Mouse (Mus musculus) liver, adult 2 months (tissue): ENCODE measurements at regions not wholly inside any gene's neighbourhood (a gene's known extent, or its start where the extent isn't known, plus 50 kb on each side); places are given as distances from the start of the nearest gene placed in this dataset.

Experiments used
- DNase-seq: peaks from one replicate; pipeline ENCODE4 v3.0.0-alpha.2; 2011; ENCODE audit warnings: low read depth, low spot score; ENCODE audit errors: extremely low read depth
- H3K27ac ChIP-seq: fragments of 200-500 bp; replicated peaks from 2 replicates; pipeline ENCODE4 v1.5.1; 2012; ENCODE audit warnings: low read depth, mild to moderate bottlenecking, control low read depth, inconsistent platforms, low read length; ENCODE audit not compliant: insufficient read depth
- H3K27me3 ChIP-seq: fragments of 200-500 bp; 2 replicates; pipeline ENCODE4 v1.6.1; 2012; ENCODE audit warnings: mild to moderate bottlenecking, moderate library complexity, low read length, inconsistent platforms; ENCODE audit not compliant: control insufficient read depth, insufficient read depth
- H3K36me3 ChIP-seq: fragments of 200-500 bp; 2 replicates; pipeline ENCODE4 v1.6.1; 2012; ENCODE audit warnings: low read length, inconsistent platforms; ENCODE audit not compliant: control insufficient read depth, insufficient read depth
- H3K4me1 ChIP-seq: fragments of 200-500 bp; 2 replicates; pipeline ENCODE4 v1.6.1; 2011; ENCODE audit warnings: low read length; ENCODE audit not compliant: control insufficient read depth, insufficient read depth
- H3K4me3 ChIP-seq: fragments of 200-500 bp; 2 replicates; pipeline ENCODE4 v1.5.1; 2011; ENCODE audit warnings: low read depth, mild to moderate bottlenecking, control low read depth, low read length, moderate library complexity; ENCODE audit not compliant: insufficient read depth
- H3K79me2 ChIP-seq: fragments of 200-500 bp; 2 replicates; pipeline ENCODE4 v1.6.1; 2012; ENCODE audit warnings: inconsistent platforms, mild to moderate bottlenecking, low read length, moderate library complexity; ENCODE audit not compliant: control insufficient read depth, insufficient read depth
- H3K9ac ChIP-seq: fragments of 200-500 bp; 2 replicates; pipeline ENCODE4 v1.6.1; 2012; ENCODE audit warnings: low read depth, mild to moderate bottlenecking, control low read depth, inconsistent platforms, low read length
- CTCF ChIP-seq: fragments of 200-500 bp; IDR thresholded peaks from 2 replicates; pipeline ENCODE4 v1.5.1; 2011; ENCODE audit warnings: low read depth, low read length, control low read depth
- POLR2A ChIP-seq: fragments of 200-500 bp; IDR thresholded peaks from 2 replicates; pipeline ENCODE4 v1.6.1; 2011; ENCODE audit warnings: low read length, control low read depth; ENCODE audit not compliant: insufficient read depth; ENCODE audit errors: extremely low read depth
- WGBS: fragments of 180-500 bp; shearing (Covaris S2); methylation state at CpG from one replicate; pipeline ENCODE4 v1.1.7; 2018; 5-methylcytosine and 5-hydroxymethylcytosine counted together

GRCm38 (mm10) chr8:17687084-17687483 lies 1291.0 kb downstream of the Defb40 start:
- no peaks in the 10 kb centered on the region for H3K4me1 ChIP-seq
- no peak overlapping the region for H3K4me3 ChIP-seq
- TF ChIP-seq POLR2A (no peak), CTCF (no peak)
- H3K36me3 ChIP-seq = no peaks in the 10 kb centered on the region
- H3K27ac ChIP-seq = no peak overlapping the region
- H3K27me3 ChIP-seq = no peaks in the 10 kb centered on the region
- H3K79me2 ChIP-seq = no peaks in the 10 kb centered on the region
- no peak overlapping the region for H3K9ac ChIP-seq
- DNase-seq = no peak
- WGBS = 93% methylated on average over 3 of the region's 3 CpGs

GRCm38 (mm10) chr8:17664371-17665141 lies 1313.5 kb downstream of the Defb40 start:
- 24% methylated on average over 6 of the region's 6 CpGs for WGBS
- TF ChIP-seq CTCF (no peak), POLR2A (no peak)
- H3K9ac ChIP-seq = no peak overlapping the region
- H3K27me3 ChIP-seq = no peaks in the 10 kb centered on the region
- H3K36me3 ChIP-seq = no peaks in the 10 kb centered on the region
- no peaks in the 10 kb centered on the region for H3K79me2 ChIP-seq
- no peak overlapping the region for H3K4me3 ChIP-seq
- peak; percentile 82 for DNase-seq
- H3K27ac ChIP-seq = no peak overlapping the region
- peaks cover 4% of the 10 kb centered on the region for H3K4me1 ChIP-seq

GRCm38 (mm10) chr8:17659753-17660361 lies 1318.2 kb downstream of the Defb40 start:
- Histone ChIP-seq H3K36me3 (no peaks in the 10 kb centered on the region), H3K4me3 (no peak overlapping the region), H3K9ac (no peak overlapping the region), H3K27ac (no peak overlapping the region), H3K27me3 (no peaks in the 10 kb centered on the region), H3K4me1 (peaks cover 4% of the 10 kb centered on the region), H3K79me2 (no peaks in the 10 kb centered on the region)
- TF ChIP-seq POLR2A = no peak
- TF ChIP-seq CTCF = no peak
- DNase-seq = no peak
- WGBS = 82% methylated on average over 6 of the region's 6 CpGs

GRCm38 (mm10) chr8:17653786-17654185 lies 1324.3 kb downstream of the Defb40 start:
- Histone ChIP-seq H3K27me3 (no peaks in the 10 kb centered on the region), H3K9ac (no peak overlapping the region), H3K79me2 (no peaks in the 10 kb centered on the region), H3K4me1 (peaks cover 6% of the 10 kb centered on the region; the same call in 1 of the 2 replicates), H3K36me3 (no peaks in the 10 kb centered on the region), H3K4me3 (no peak overlapping the region), H3K27ac (no peak overlapping the region)
- DNase-seq = peak; percentile 84
- WGBS = 2% methylated on average over 2 of the region's 2 CpGs
- TF ChIP-seq CTCF = no peak
- TF ChIP-seq POLR2A = no peak

- Histone ChIP-seq H3K79me2 (no peaks in the 10 kb centered on the region), H3K27me3 (no peaks in the 10 kb centered on the region), H3K36me3 (no peaks in the 10 kb centered on the region), H3K4me3 (no peak overlapping the region), H3K27ac (no peak overlapping the region), H3K9ac (no peak overlapping the region), H3K4me1 (no peaks in the 10 kb centered on the region)
- no peak for DNase-seq
- TF ChIP-seq POLR2A (no peak), CTCF (no peak)
These were observed 1330.5 kb downstream of the Defb40 start for GRCm38 (mm10) chr8:17647559-17647958.

- Histone ChIP-seq H3K27me3 (no peaks in the 10 kb centered on the region), H3K4me1 (no peaks in the 10 kb centered on the region), H3K36me3 (no peaks in the 10 kb centered on the region), H3K79me2 (no peaks in the 10 kb centered on the region), H3K9ac (no peak overlapping the region), H3K4me3 (no peak overlapping the region), H3K27ac (no peak overlapping the region)
- DNase-seq = no peak
- 41% methylated on average over 1 of the region's 1 CpGs for WGBS
- TF ChIP-seq CTCF (no peak), POLR2A (no peak)
These were observed 1356.9 kb downstream of the Defb40 start for GRCm38 (mm10) chr8:17621109-17621508.
